Mouse (Mus musculus): ENCODE data around the gene Ubr2. TPM values are rescaled to one million over a fixed set of nuclear protein-coding genes. Genes with fewer than 3 reads are reported as not detected.

The Ubr2 gene
- total and polyA plus RNA-seq, 3 experiments: 29.8 to 86.1 (median 63.9) TPM

- no peak for DNase-seq
- H3K27ac ChIP-seq: no peak overlapping the region
- intact Hi-C loops (cut with DNase I): no loop called here
- peaks cover 8% of the 10 kb centered on the region for H3K36me3 ChIP-seq (ENCODE audit: control insufficient read depth, insufficient read depth, low read length)
- peaks cover 11% of the 10 kb centered on the region for H3K79me2 ChIP-seq (replicated peaks; ENCODE audit: control insufficient read depth, insufficient read depth, low read length)
- H3K4me1 ChIP-seq (ENCODE audit: control insufficient read depth, insufficient read depth, low read length): peaks cover 19% of the 10 kb centered on the region
- H3K9ac ChIP-seq (ENCODE audit: low read depth, low read length): no peak overlapping the region
- H3K27me3 ChIP-seq (ENCODE audit: control insufficient read depth, insufficient read depth, low read length): no peaks in the 10 kb centered on the region
- WGBS: 92% methylated on average over 4 of the region's 4 CpGs
- no peak overlapping the region for H3K4me3 ChIP-seq
- no peak for TF ChIP-seq EP300 (IDR thresholded peaks at IDR 0.05; ENCODE audit: insufficient read depth, low read depth, low read length)
- TF ChIP-seq POLR2A (IDR thresholded peaks at IDR 0.05; ENCODE audit: insufficient read depth, low read depth, low read length): no peak
- TF ChIP-seq CTCF (IDR thresholded peaks at IDR 0.05): no peak
Observed at GRCm38 (mm10) chr17:46998840-46999239, 11.5 kb downstream of the Ubr2 start.

GRCm38 (mm10) chr17:46996484-46996883 is 13.9 kb downstream of the Ubr2 start:
- no peak overlapping the region for H3K4me3 ChIP-seq
- H3K27ac ChIP-seq: peak overlapping the region; percentile 31; the same call in 1 of the 2 replicates
- peaks cover 9% of the 10 kb centered on the region for H3K79me2 ChIP-seq (replicated peaks; ENCODE audit: control insufficient read depth, insufficient read depth, low read length)
- no peak overlapping the region for H3K9ac ChIP-seq (ENCODE audit: low read depth, low read length)
- peaks cover 11% of the 10 kb centered on the region for H3K4me1 ChIP-seq (ENCODE audit: control insufficient read depth, insufficient read depth, low read length)
- intact Hi-C loops (cut with DNase I): no loop called here
- 36% methylated on average over 7 of the region's 7 CpGs for WGBS
- DNase-seq: peak in 1 of 2 experiments; percentile 26
- H3K36me3 ChIP-seq (ENCODE audit: control insufficient read depth, insufficient read depth, low read length): peaks cover 5% of the 10 kb centered on the region
- TF ChIP-seq CTCF (IDR thresholded peaks at IDR 0.05): no peak
- TF ChIP-seq POLR2A (IDR thresholded peaks at IDR 0.05; ENCODE audit: insufficient read depth, low read depth, low read length): no peak
- TF ChIP-seq EP300 (IDR thresholded peaks at IDR 0.05; ENCODE audit: insufficient read depth, low read depth, low read length): no peak
- H3K27me3 ChIP-seq (ENCODE audit: control insufficient read depth, insufficient read depth, low read length): no peaks in the 10 kb centered on the region

- intact Hi-C loops (cut with DNase I): no loop called here
- H3K9ac ChIP-seq (ENCODE audit: low read depth, low read length): no peak overlapping the region
Observed at GRCm38 (mm10) chr17:46995621-46996020, 14.7 kb downstream of the Ubr2 start.

GRCm38 (mm10) chr17:46994641-46995398 is 15.5 kb downstream of the Ubr2 start:
- Histone ChIP-seq H3K9ac (ENCODE audit: low read depth, low read length) (no peak overlapping the region), H3K27ac (no peak overlapping the region), H3K27me3 (ENCODE audit: control insufficient read depth, insufficient read depth, low read length) (no peaks in the 10 kb centered on the region), H3K4me3 (no peak overlapping the region), H3K4me1 (ENCODE audit: control insufficient read depth, insufficient read depth, low read length) (peaks cover 11% of the 10 kb centered on the region), H3K36me3 (ENCODE audit: control insufficient read depth, insufficient read depth, low read length) (peaks cover 5% of the 10 kb centered on the region), H3K79me2 (replicated peaks; ENCODE audit: control insufficient read depth, insufficient read depth, low read length) (peaks cover 5% of the 10 kb centered on the region)
- no peak for TF ChIP-seq CTCF (IDR thresholded peaks at IDR 0.05)
- no peak for TF ChIP-seq POLR2A (IDR thresholded peaks at IDR 0.05; ENCODE audit: insufficient read depth, low read depth, low read length)
- no peak for TF ChIP-seq EP300 (IDR thresholded peaks at IDR 0.05; ENCODE audit: insufficient read depth, low read depth, low read length)
- DNase-seq: no peak
- intact Hi-C loops (cut with DNase I): no loop called here
- 71% methylated on average over 10 of the region's 10 CpGs for WGBS

More at GRCm38 (mm10) chr17:46995621-46996020, 14.7 kb downstream of the Ubr2 start:
- Histone ChIP-seq H3K79me2 (replicated peaks; ENCODE audit: control insufficient read depth, insufficient read depth, low read length) (peaks cover 6% of the 10 kb centered on the region), H3K27me3 (ENCODE audit: control insufficient read depth, insufficient read depth, low read length) (no peaks in the 10 kb centered on the region), H3K27ac (no peak overlapping the region), H3K36me3 (ENCODE audit: control insufficient read depth, insufficient read depth, low read length) (peaks cover 5% of the 10 kb centered on the region), H3K4me3 (no peak overlapping the region), H3K4me1 (ENCODE audit: control insufficient read depth, insufficient read depth, low read length) (peaks cover 11% of the 10 kb centered on the region)
- DNase-seq: no peak
- WGBS: 49% methylated on average over 3 of the region's 3 CpGs
- TF ChIP-seq CTCF (IDR thresholded peaks at IDR 0.05) (no peak), EP300 (IDR thresholded peaks at IDR 0.05; ENCODE audit: insufficient read depth, low read depth, low read length) (no peak), POLR2A (IDR thresholded peaks at IDR 0.05; ENCODE audit: insufficient read depth, low read depth, low read length) (no peak)

- no peak for DNase-seq
- peaks cover 3% of the 10 kb centered on the region for H3K79me2 ChIP-seq (replicated peaks; ENCODE audit: control insufficient read depth, insufficient read depth, low read length)
- no peak overlapping the region for H3K9ac ChIP-seq (ENCODE audit: low read depth, low read length)
- peaks cover 11% of the 10 kb centered on the region for H3K4me1 ChIP-seq (ENCODE audit: control insufficient read depth, insufficient read depth, low read length)
- WGBS: 95% methylated on average over 8 of the region's 8 CpGs
- no peaks in the 10 kb centered on the region for H3K27me3 ChIP-seq (ENCODE audit: control insufficient read depth, insufficient read depth, low read length)
- intact Hi-C loops (cut with DNase I): no loop called here
- peaks cover 5% of the 10 kb centered on the region for H3K36me3 ChIP-seq (ENCODE audit: control insufficient read depth, insufficient read depth, low read length)
- no peak overlapping the region for H3K4me3 ChIP-seq
- H3K27ac ChIP-seq: no peak overlapping the region
- TF ChIP-seq CTCF (IDR thresholded peaks at IDR 0.05): no peak
- no peak for TF ChIP-seq EP300 (IDR thresholded peaks at IDR 0.05; ENCODE audit: insufficient read depth, low read depth, low read length)
- TF ChIP-seq POLR2A (IDR thresholded peaks at IDR 0.05; ENCODE audit: insufficient read depth, low read depth, low read length): no peak
Observed at GRCm38 (mm10) chr17:46993625-46994024, 16.7 kb downstream of the Ubr2 start.

GRCm38 (mm10) chr17:46987631-46988030 is 22.7 kb downstream of the Ubr2 start:
- Histone ChIP-seq H3K36me3 (ENCODE audit: control insufficient read depth, insufficient read depth, low read length) (peaks cover 5% of the 10 kb centered on the region), H3K9ac (ENCODE audit: low read depth, low read length) (no peak overlapping the region), H3K4me3 (no peak overlapping the region), H3K4me1 (ENCODE audit: control insufficient read depth, insufficient read depth, low read length) (no peaks in the 10 kb centered on the region), H3K79me2 (replicated peaks; ENCODE audit: control insufficient read depth, insufficient read depth, low read length) (peaks cover under 1% of the 10 kb centered on the region; the same call in 1 of the 2 replicates), H3K27me3 (ENCODE audit: control insufficient read depth, insufficient read depth, low read length) (no peaks in the 10 kb centered on the region), H3K27ac (no peak overlapping the region)
- intact Hi-C loops (cut with DNase I): no loop called here
- no peak for DNase-seq
- TF ChIP-seq CTCF (IDR thresholded peaks at IDR 0.05) (no peak), EP300 (IDR thresholded peaks at IDR 0.05; ENCODE audit: insufficient read depth, low read depth, low read length) (no peak), POLR2A (IDR thresholded peaks at IDR 0.05; ENCODE audit: insufficient read depth, low read depth, low read length) (no peak)
- 76% methylated on average over 3 of the region's 3 CpGs for WGBS

Data from heart, adult 2 months (tissue).